Mouse (Mus musculus): ENCODE data around the gene Ndufb10.

Ndufb10 gene

DNA sequence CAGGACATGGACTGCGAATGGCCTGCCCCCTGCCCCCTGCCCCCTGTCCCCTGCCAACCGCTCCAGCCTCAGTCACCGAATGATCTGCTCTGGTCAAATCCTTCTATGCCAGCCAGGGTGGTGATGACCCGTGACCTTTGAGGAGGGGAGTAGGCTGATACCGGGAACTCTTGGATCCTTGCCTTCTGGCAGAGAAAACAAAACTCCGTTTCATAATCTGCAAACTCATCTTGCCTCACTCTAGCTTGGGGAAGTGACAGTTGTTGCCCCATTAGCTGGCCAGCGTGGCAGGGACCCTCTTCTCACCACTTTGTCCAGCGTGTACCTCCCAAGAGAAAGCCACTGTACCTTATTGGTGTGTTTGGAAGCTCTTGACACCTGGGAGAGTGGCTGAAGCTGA, 18.0 kb upstream of the Ndufb10 start:
- no peaks in the 10 kb centered on the region for H3K36me3 ChIP-seq (ENCODE audit: control insufficient read depth, insufficient read depth, low read length, poor library complexity, severe bottlenecking)
- no peak for DNase-seq (ENCODE audit: low read depth, low spot score)

GRCm38 (mm10) chr17:24739926-24740325, 15.6 kb upstream of the Ndufb10 start:
- H3K27me3 ChIP-seq (ENCODE audit: control insufficient read depth, insufficient read depth, low read length, poor library complexity, severe bottlenecking): no peaks in the 10 kb centered on the region
- no peaks in the 10 kb centered on the region for H3K36me3 ChIP-seq (ENCODE audit: control insufficient read depth, insufficient read depth, low read length, poor library complexity, severe bottlenecking)
- DNase-seq (ENCODE audit: low read depth, low spot score): no peak

More for the DNA sequence above, 18.0 kb upstream of the Ndufb10 start:
- no peaks in the 10 kb centered on the region for H3K27me3 ChIP-seq (ENCODE audit: control insufficient read depth, insufficient read depth, low read length, poor library complexity, severe bottlenecking)

GRCm38 (mm10) chr17:24738238-24738637, 14.0 kb upstream of the Ndufb10 start:
- Histone ChIP-seq H3K36me3 (ENCODE audit: control insufficient read depth, insufficient read depth, low read length, poor library complexity, severe bottlenecking) (no peaks in the 10 kb centered on the region), H3K27me3 (ENCODE audit: control insufficient read depth, insufficient read depth, low read length, poor library complexity, severe bottlenecking) (no peaks in the 10 kb centered on the region)
- DNase-seq (ENCODE audit: low read depth, low spot score): no peak

- no peaks in the 10 kb centered on the region for H3K36me3 ChIP-seq (ENCODE audit: control insufficient read depth, insufficient read depth, low read length, poor library complexity, severe bottlenecking)
- no peak for DNase-seq (ENCODE audit: low read depth, low spot score)
- no peaks in the 10 kb centered on the region for H3K27me3 ChIP-seq (ENCODE audit: control insufficient read depth, insufficient read depth, low read length, poor library complexity, severe bottlenecking)
Measured at GRCm38 (mm10) chr17:24737135-24737810, 13.0 kb upstream of the Ndufb10 start.

DNA sequence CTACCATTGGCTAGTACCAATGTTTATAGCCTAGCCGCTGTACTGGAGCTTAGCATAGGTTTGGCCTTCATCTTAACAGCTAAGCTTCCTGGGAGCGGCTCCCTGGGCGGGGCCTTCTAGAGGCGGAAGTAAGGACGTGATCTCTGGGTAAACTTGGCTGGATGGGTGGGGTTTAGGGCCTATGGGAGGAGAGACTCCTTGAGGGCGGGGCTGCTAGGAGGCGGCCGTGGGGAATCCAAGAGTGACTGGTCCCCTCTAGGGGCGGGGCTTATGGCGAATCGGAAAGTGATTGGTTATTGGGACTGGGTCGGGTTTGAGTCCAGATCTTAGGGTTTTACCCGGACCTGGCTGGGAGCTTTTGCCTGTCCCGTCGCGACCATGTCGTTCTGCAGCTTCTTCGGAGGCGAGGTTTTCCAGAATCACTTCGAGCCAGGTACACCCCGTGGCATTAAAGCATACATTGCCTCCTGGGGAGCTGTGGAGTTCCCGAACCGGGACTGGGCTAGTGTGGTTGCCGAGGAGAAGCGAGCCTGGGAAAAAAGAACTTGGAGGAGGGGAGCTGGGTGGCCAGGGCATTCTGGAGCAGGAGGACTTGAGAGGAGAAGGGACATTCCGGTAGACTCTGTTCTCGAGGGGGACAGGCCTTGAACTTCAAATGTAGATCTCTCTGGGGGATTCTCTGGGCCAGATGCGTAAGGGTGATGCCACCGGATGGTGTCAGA, 12.2 kb upstream of the Ndufb10 start, which contains the start of gene Msrb1:
Gene Msrb1, plus strand, starts transcription at position 313 of the 722 bp plus-strand sequence.
- Histone ChIP-seq H3K27me3 (ENCODE audit: control insufficient read depth, insufficient read depth, low read length, poor library complexity, severe bottlenecking) (no peaks in the 10 kb centered on the region), H3K36me3 (ENCODE audit: control insufficient read depth, insufficient read depth, low read length, poor library complexity, severe bottlenecking) (no peaks in the 10 kb centered on the region)
- peak; percentile 95 for DNase-seq (ENCODE audit: low read depth, low spot score)

- Histone ChIP-seq H3K36me3 (ENCODE audit: control insufficient read depth, insufficient read depth, low read length, poor library complexity, severe bottlenecking) (no peaks in the 10 kb centered on the region), H3K27me3 (ENCODE audit: control insufficient read depth, insufficient read depth, low read length, poor library complexity, severe bottlenecking) (no peaks in the 10 kb centered on the region)
- no peak for DNase-seq (ENCODE audit: low read depth, low spot score)
Measured at GRCm38 (mm10) chr17:24735446-24735845, 11.2 kb upstream of the Ndufb10 start.

GRCm38 (mm10) chr17:24734513-24734912, 10.2 kb upstream of the Ndufb10 start:
- no peaks in the 10 kb centered on the region for H3K27me3 ChIP-seq (ENCODE audit: control insufficient read depth, insufficient read depth, low read length, poor library complexity, severe bottlenecking)
- H3K36me3 ChIP-seq (ENCODE audit: control insufficient read depth, insufficient read depth, low read length, poor library complexity, severe bottlenecking): no peaks in the 10 kb centered on the region
- no peak for DNase-seq (ENCODE audit: low read depth, low spot score)

DNA sequence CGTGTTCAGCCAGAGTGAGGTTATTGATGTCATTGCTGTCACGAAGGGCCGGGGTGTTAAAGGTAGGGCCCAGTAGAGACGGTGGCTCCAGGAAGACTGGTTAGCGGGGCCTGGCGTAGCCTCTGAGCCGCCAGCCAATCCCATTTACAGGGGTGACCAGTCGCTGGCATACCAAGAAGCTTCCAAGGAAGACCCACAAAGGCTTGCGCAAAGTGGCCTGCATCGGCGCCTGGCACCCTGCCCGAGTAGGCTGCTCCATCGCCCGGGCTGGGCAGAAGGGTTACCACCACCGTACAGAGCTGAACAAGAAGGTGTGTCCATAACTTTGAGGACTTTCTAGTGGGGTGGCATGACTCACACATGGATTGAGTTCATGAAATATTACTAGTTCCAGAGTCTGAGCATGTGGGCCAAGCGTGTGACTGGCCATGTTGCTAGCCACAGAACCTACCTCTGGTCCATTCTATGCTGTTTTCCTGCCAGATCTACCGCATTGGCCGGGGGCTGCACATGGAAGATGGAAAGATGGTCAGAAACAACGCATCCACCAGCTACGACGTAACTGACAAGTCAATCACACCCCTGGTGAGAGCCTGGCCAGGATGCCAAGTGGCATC, 9.3 kb upstream of the Ndufb10 start:
- Histone ChIP-seq H3K36me3 (ENCODE audit: control insufficient read depth, insufficient read depth, low read length, poor library complexity, severe bottlenecking) (no peaks in the 10 kb centered on the region), H3K27me3 (ENCODE audit: control insufficient read depth, insufficient read depth, low read length, poor library complexity, severe bottlenecking) (no peaks in the 10 kb centered on the region)
- no peak for DNase-seq (ENCODE audit: low read depth, low spot score)

DNA sequence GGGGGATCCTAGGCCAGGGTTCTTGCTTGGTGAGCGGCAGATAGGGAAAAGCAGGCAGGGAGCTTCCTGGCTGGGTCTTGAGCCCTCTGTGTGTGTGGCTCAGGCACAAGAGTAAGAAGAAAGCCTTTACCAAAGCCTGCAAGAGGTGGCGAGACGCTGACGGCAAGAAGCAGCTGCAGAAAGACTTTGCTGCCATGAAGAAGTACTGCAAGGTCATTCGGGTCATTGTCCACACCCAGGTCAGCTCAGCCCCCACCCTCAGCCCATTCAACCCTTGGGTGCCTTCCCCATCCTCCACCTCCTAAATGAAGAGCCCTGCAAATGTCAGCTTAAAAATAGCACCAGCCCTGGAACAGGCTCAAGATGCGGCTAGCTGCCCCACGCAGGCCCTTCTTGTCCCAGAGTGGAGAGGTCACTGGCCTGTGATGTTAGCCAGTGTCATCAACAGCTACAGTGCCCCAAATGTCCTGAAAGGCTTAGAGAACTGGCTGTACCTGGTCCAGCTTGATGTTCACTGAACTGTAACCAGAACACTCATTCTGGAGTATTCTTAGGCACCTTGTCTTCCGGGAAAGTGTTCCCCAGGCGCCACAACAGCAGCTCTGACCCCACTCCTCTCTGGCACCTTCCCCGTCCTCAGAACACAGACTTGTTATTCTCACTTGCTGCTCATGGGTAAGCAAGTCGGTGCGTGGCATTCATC, 8.1 kb upstream of the Ndufb10 start:
- Histone ChIP-seq H3K36me3 (ENCODE audit: control insufficient read depth, insufficient read depth, low read length, poor library complexity, severe bottlenecking) (no peaks in the 10 kb centered on the region), H3K27me3 (ENCODE audit: control insufficient read depth, insufficient read depth, low read length, poor library complexity, severe bottlenecking) (no peaks in the 10 kb centered on the region)
- DNase-seq (ENCODE audit: low read depth, low spot score): no peak

DNA sequence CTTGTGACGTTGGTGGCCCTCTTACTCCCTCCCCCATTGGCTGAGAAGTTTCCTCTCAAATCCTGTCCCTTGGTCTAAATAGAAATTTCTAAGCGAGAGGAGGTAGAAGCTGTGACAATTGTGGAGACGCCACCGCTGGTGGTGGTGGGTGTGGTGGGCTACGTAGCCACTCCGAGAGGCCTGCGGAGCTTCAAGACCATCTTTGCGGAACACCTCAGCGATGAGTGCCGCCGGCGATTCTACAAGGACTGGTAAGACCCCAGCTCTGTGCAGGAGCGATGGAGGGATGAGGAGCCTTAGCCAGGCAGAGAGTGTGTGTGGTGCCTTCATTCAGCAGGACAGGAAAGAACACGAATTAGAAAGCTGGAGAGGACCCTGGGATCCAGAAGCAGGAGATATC, 6.5 kb upstream of the Ndufb10 start:
- H3K27me3 ChIP-seq (ENCODE audit: control insufficient read depth, insufficient read depth, low read length, poor library complexity, severe bottlenecking): no peaks in the 10 kb centered on the region
- no peak for DNase-seq (ENCODE audit: low read depth, low spot score)
- H3K36me3 ChIP-seq (ENCODE audit: control insufficient read depth, insufficient read depth, low read length, poor library complexity, severe bottlenecking): no peaks in the 10 kb centered on the region

GRCm38 (mm10) chr17:24729067-24729466, 4.8 kb upstream of the Ndufb10 start:
- Histone ChIP-seq H3K27me3 (ENCODE audit: control insufficient read depth, insufficient read depth, low read length, poor library complexity, severe bottlenecking) (no peaks in the 10 kb centered on the region), H3K36me3 (ENCODE audit: control insufficient read depth, insufficient read depth, low read length, poor library complexity, severe bottlenecking) (no peaks in the 10 kb centered on the region)
- DNase-seq (ENCODE audit: low read depth, low spot score): no peak

DNA sequence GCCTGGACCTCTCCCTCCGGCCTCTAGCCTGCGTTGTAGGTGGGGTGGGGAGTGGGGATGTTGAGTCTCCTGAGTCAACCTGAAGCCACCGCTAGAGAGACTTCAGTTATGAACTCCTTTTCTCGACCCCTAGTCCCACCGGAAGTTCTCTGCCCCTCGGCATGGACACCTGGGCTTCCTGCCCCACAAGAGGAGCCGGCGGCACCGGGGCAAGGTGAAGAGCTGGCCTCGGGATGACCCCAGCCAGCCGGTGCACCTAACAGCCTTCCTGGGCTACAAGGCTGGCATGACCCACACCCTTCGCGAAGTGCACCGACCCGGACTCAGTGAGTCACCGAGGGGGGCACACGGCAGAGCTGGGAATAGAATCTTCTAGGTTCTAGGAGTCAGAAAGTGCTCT, 3.9 kb upstream of the Ndufb10 start:
- DNase-seq (ENCODE audit: low read depth, low spot score): no peak
- no peaks in the 10 kb centered on the region for H3K27me3 ChIP-seq (ENCODE audit: control insufficient read depth, insufficient read depth, low read length, poor library complexity, severe bottlenecking)
- H3K36me3 ChIP-seq (ENCODE audit: control insufficient read depth, insufficient read depth, low read length, poor library complexity, severe bottlenecking): no peaks in the 10 kb centered on the region

GRCm38 (mm10) chr17:24727618-24728017, 3.3 kb upstream of the Ndufb10 start, which contains the start of gene Rpl3l:
TSS of gene Rpl3l (plus strand) at chr17:24727820.
- DNase-seq (ENCODE audit: low read depth, low spot score): no peak
- H3K36me3 ChIP-seq (ENCODE audit: control insufficient read depth, insufficient read depth, low read length, poor library complexity, severe bottlenecking): no peaks in the 10 kb centered on the region

GRCm38 (mm10) chr17:24725637-24726390, 1.5 kb upstream of the Ndufb10 start:
- no peaks in the 10 kb centered on the region for H3K27me3 ChIP-seq (ENCODE audit: control insufficient read depth, insufficient read depth, low read length, poor library complexity, severe bottlenecking)
- DNase-seq (ENCODE audit: low read depth, low spot score): no peak
- peaks cover 5% of the 10 kb centered on the region; the same call in 1 of the 2 replicates for H3K36me3 ChIP-seq (ENCODE audit: control insufficient read depth, insufficient read depth, low read length, poor library complexity, severe bottlenecking)

More at GRCm38 (mm10) chr17:24727618-24728017, 3.3 kb upstream of the Ndufb10 start, which contains the start of gene Rpl3l:
- no peaks in the 10 kb centered on the region for H3K27me3 ChIP-seq (ENCODE audit: control insufficient read depth, insufficient read depth, low read length, poor library complexity, severe bottlenecking)
